Mouse (Mus musculus) CH12.LX (cell line): ENCODE results near the gene Pmf1. TPM values are rescaled to one million over a fixed set of nuclear protein-coding genes. Genes with fewer than 3 reads are reported as not detected.

Source experiments
- DNase-seq: peaks from one replicate; pipeline ENCODE4 v3.0.0-alpha.2; 2013; ENCODE audit errors: extremely low read depth
- H3K27ac ChIP-seq: 2 replicates; pipeline ENCODE4 v1.5.1; 2012; ENCODE audit warnings: low read depth, mild to moderate bottlenecking, control low read depth, moderate library complexity; ENCODE audit not compliant: insufficient read depth
- H3K27me3 ChIP-seq: replicated peaks from 2 replicates; pipeline ENCODE3; 2012; ENCODE audit warnings: inconsistent platforms
- H3K36me3 ChIP-seq, 2 experiments: replicated peaks in 1 of 2; 2 replicates each; pipeline versions ENCODE3 to v1.6.1; 2012; ENCODE audit warnings: inconsistent platforms in 1 of 2, low read length in 1 of 2, mild to moderate bottlenecking in 1 of 2, mixed read lengths in 1 of 2, moderate library complexity in 1 of 2; ENCODE audit not compliant: control insufficient read depth in 1 of 2, insufficient read depth in 1 of 2
- H3K4me1 ChIP-seq, 2 experiments: 2 replicates each; pipeline ENCODE4 v1.6.1; 2012; ENCODE audit warnings: inconsistent platforms in 1 of 2, moderate library complexity in 1 of 2; ENCODE audit not compliant: insufficient read depth in 2 of 2, control insufficient read depth in 1 of 2
- H3K4me2 ChIP-seq: 2 replicates; pipeline ENCODE4 v1.6.1; 2012; ENCODE audit warnings: low read depth, mild to moderate bottlenecking, control low read depth; ENCODE audit not compliant: poor library complexity, insufficient read depth, severe bottlenecking
- H3K4me3 ChIP-seq, 3 experiments: fragments of 150-350 bp in 1 of 3; sonication (generic) in 1 of 3; replicated peaks in 1 of 3; 2 replicates each; pipeline versions ENCODE3 to v1.5.1; 2011 to 2012; ENCODE audit warnings: low read depth in 2 of 3, low read length in 2 of 3, mild to moderate bottlenecking in 2 of 3, moderate library complexity in 2 of 3, control low read depth in 1 of 3, improper control_type of control experiment in 1 of 3, inconsistent platforms in 1 of 3, mixed read lengths in 1 of 3; ENCODE audit not compliant: poor library complexity in 1 of 3
- H3K79me2 ChIP-seq: replicated peaks from 2 replicates; pipeline ENCODE4 v1.6.1; 2012; ENCODE audit warnings: mild to moderate bottlenecking, moderate library complexity; ENCODE audit not compliant: control insufficient read depth, poor library complexity, insufficient read depth, severe bottlenecking; ENCODE audit errors: extremely low read depth
- H3K9ac ChIP-seq: 2 replicates; pipeline ENCODE4 v1.6.1; 2012; ENCODE audit warnings: low read depth, mild to moderate bottlenecking, control low read depth, moderate library complexity; ENCODE audit not compliant: insufficient read depth
- H3K9me3 ChIP-seq: replicated peaks from 2 replicates; pipeline ENCODE3; 2012; ENCODE audit warnings: low read length, inconsistent platforms, mixed read lengths
- BHLHE40 ChIP-seq: IDR thresholded peaks from 2 replicates; pipeline ENCODE4 v1.6.1; 2011; ENCODE audit warnings: mild to moderate bottlenecking, low read depth, low read length, improper control_type of control experiment
- ETS1 ChIP-seq: conservative IDR thresholded peaks from 2 replicates; pipeline ENCODE4 v1.6.1; 2012; ENCODE audit warnings: low read depth, mild to moderate bottlenecking, inconsistent platforms, low read length, improper control_type of control experiment, moderate library complexity
- HCFC1 ChIP-seq: IDR thresholded peaks from 2 replicates; pipeline ENCODE4 v1.6.1; 2012; ENCODE audit warnings: low read depth, mild to moderate bottlenecking, inconsistent platforms, low read length, improper control_type of control experiment
- IRF4 ChIP-seq: IDR thresholded peaks from 2 replicates; pipeline ENCODE4 v1.6.1; 2014; ENCODE audit warnings: low read depth, mild to moderate bottlenecking, inconsistent platforms, low read length, improper control_type of control experiment
- MAFK ChIP-seq: IDR thresholded peaks from 2 replicates; pipeline ENCODE4 v1.6.1; 2011; ENCODE audit warnings: low read length, improper control_type of control experiment; ENCODE audit not compliant: insufficient replicate concordance
- MAX ChIP-seq: IDR thresholded peaks from 2 replicates; pipeline ENCODE4 v1.6.1; 2011; ENCODE audit warnings: low read length, improper control_type of control experiment
- MXI1 ChIP-seq: IDR thresholded peaks from 2 replicates; pipeline ENCODE4 v1.6.1; 2011; ENCODE audit warnings: mild to moderate bottlenecking, low read depth, low read length, improper control_type of control experiment
- MYC ChIP-seq: IDR thresholded peaks from 2 replicates; pipeline ENCODE4 v1.6.1; 2011; ENCODE audit warnings: low read depth, mild to moderate bottlenecking, improper control_type of control experiment, low read length
- PAX5 ChIP-seq: IDR thresholded peaks from 2 replicates; pipeline ENCODE4 v1.6.1; 2012; ENCODE audit warnings: low read length, inconsistent platforms, mixed read lengths
- RAD21 ChIP-seq: IDR thresholded peaks from 2 replicates; pipeline ENCODE4 v1.6.1; 2011; ENCODE audit warnings: low read depth, mild to moderate bottlenecking, low read length, improper control_type of control experiment, moderate library complexity
- RCOR1 ChIP-seq: conservative IDR thresholded peaks from 2 replicates; pipeline ENCODE4 v1.6.1; 2012; ENCODE audit warnings: low read depth, mild to moderate bottlenecking, inconsistent platforms, low read length, improper control_type of control experiment
- TBP ChIP-seq: conservative IDR thresholded peaks from 2 replicates; pipeline ENCODE4 v1.6.1; 2011; ENCODE audit warnings: low read depth, low read length, improper control_type of control experiment
- TCF12 ChIP-seq: IDR thresholded peaks from 2 replicates; pipeline ENCODE4 v1.6.1; 2014; ENCODE audit warnings: low read depth, mild to moderate bottlenecking, inconsistent platforms, low read length, improper control_type of control experiment
- UBTF ChIP-seq: IDR thresholded peaks from 2 replicates; pipeline ENCODE4 v1.6.1; 2012; ENCODE audit warnings: low read depth, mild to moderate bottlenecking, inconsistent platforms, low read length, improper control_type of control experiment, moderate library complexity
- USF2 ChIP-seq: conservative IDR thresholded peaks from 2 replicates; pipeline ENCODE4 v1.6.1; 2011; ENCODE audit warnings: low read depth, low read length, improper control_type of control experiment
- ZMIZ1 ChIP-seq: IDR thresholded peaks from 2 replicates; pipeline ENCODE4 v1.6.1; 2012; ENCODE audit warnings: low read depth, mild to moderate bottlenecking, inconsistent platforms, low read length, improper control_type of control experiment
- ZNF384 ChIP-seq: IDR thresholded peaks from 2 replicates; pipeline ENCODE4 v1.6.1; 2012; ENCODE audit warnings: low read depth, low read length, improper control_type of control experiment, inconsistent platforms
- dilution Hi-C: fragments of 300-500 bp; cut with MboI; formaldehyde crosslinking; loops from 2 replicates; pipeline ENCODE4 v1.14.3; 2020; ENCODE audit warnings: low sequenced_read_pairs; ENCODE audit not compliant: extremely low pct_unique_long_range_greater_than_20kb, extremely low pct_ligation_motif_present
- in situ Hi-C: fragments of 300-500 bp; cut with MboI; formaldehyde crosslinking; loops from 3 replicates; pipeline ENCODE4 v1.14.3; 2019; ENCODE audit warnings: low sequenced_read_pairs, low pct_ligation_motif_present, low pct_unique_long_range_greater_than_20kb, mixed read lengths
- polyA plus RNA-seq: library from polyadenylated mRNA; unstranded; fragments of >175 nt; gene quantifications from 2 replicates; pipeline ENCODE4 v1.2.1, GENCODE M21; 2012; ENCODE audit warnings: low read depth; ENCODE audit not compliant: insufficient read length
- total RNA-seq, 2 experiments: library from RNA; depleted of rRNA; stranded (reverse); fragments of 300-350 nt in 1 of 2; fragments of >200 nt in 1 of 2; gene quantifications; 2 replicates each; pipeline ENCODE4 v1.2.3; 2012 to 2014

Gene Pmf1
- total and polyA plus RNA-seq, 3 experiments: 99.9 to 144 (median 104) TPM

DNA sequence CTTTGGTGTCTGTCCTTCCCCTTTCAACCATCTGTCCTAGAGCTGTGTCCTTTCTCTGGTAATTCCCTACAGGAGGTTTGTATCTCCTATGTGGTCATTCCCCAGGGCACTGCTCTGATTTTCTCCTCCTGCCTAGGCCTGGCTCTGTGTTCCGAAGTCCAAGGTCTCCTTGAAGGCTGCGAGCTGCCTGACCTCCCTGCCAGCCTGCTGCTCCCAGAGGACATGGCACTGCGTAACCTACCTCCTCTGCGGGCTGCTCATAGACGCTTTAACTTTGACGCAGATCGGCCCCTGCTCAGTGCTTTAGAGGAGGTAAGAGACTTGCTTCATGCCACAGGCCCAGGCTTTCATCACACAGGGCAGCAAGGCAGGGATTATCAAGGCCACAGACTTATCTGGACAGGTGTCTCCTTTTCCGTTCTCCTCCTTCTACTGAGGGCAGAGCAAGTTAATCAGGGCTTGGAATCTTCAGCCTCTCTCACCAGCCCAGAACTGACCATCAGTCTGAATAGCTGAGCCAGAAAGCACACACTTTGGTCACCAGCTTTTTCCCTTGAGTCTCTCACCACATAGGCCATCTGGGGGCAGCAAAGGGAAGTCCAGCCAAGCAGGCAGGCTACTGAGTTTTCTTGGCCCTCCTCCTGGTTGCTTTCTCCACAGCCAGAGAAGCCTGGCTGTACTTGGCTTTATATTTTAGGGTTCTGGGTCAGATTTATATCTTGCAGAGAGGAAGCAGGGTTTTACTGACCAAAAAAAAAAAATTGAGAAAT is 55.5 kb downstream of the Pmf1 start:
- H3K27ac ChIP-seq: no peak overlapping the region
- no peak overlapping the region for H3K9ac ChIP-seq
- TF ChIP-seq BHLHE40 (no peak), ZMIZ1 (no peak)
- TF ChIP-seq, all 38 proteins: peak for 0
- in situ Hi-C loops: no loop called here
- DNase-seq: no peak
- Histone ChIP-seq H3K9me3 (no peaks in the 10 kb centered on the region), H3K27me3 (no peaks in the 10 kb centered on the region), H3K79me2 (no peaks in the 10 kb centered on the region), H3K4me3 (no peak overlapping the region), H3K36me3 (peaks cover 95 to 98% of the 10 kb centered on the region in 2 experiments), H3K4me1 (no peaks in the 10 kb centered on the region), H3K4me2 (no peak overlapping the region)
- dilution Hi-C loops: no loop called here

DNA sequence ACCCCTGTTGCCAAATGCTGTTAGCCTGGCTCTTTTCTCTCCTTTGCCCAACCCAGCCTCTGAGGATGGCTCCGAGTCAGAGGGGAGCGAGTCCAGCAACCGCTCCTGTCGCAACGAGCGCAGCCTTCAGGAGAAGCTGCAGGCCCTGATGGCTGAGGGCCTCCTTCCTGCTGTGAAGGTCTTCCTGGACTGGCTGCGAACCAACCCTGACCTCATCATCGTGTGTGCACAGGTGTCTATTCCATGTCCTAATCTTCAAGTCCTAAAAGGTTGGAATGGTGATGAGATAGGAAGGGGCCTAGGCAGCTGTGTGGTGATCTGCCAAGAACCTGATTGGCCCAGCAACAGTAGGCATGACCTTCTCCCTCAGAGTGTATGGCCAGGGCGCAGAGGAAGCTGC is 57.2 kb downstream of the Pmf1 start:
- no peaks in the 10 kb centered on the region for H3K9me3 ChIP-seq
- in situ Hi-C loops (no loop called here), dilution Hi-C loops (no loop called here)
- no peak for TF ChIP-seq RAD21
- TF ChIP-seq, all 38 proteins: peak for 0
- DNase-seq: no peak
- Histone ChIP-seq H3K4me2 (no peak overlapping the region), H3K4me1 (no peaks in the 10 kb centered on the region), H3K27me3 (no peaks in the 10 kb centered on the region), H3K27ac (no peak overlapping the region), H3K79me2 (no peaks in the 10 kb centered on the region), H3K9ac (no peak overlapping the region), H3K4me3 (no peak overlapping the region), H3K36me3 (peaks cover 94 to 98% of the 10 kb centered on the region in 2 experiments)

DNA sequence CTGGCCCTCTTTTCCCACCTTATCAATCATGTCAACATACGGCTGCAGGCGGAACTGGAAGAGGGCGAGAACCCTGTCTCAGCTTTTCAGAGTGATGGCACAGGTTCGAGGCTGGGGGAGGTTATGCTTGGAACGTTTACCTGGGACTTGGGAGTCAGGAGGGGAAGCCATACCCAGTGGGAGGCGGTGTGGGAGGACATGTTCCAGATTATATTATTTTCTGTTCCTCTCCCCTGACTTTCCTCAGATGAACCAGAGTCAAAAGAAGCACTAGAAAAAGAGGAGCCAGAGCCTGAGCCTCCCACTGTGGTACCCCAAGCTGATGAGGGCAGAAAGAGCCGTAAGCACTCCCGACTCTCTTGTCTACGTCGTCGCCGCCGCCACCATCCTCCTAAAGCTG is 59.4 kb downstream of the Pmf1 start:
- dilution Hi-C loops: no loop called here

More for the DNA sequence above, 59.4 kb downstream of the Pmf1 start:
- Histone ChIP-seq H3K4me1 (no peaks in the 10 kb centered on the region), H3K9me3 (no peaks in the 10 kb centered on the region), H3K4me3 (no peak overlapping the region), H3K4me2 (no peak overlapping the region), H3K36me3 (peaks cover 93 to 98% of the 10 kb centered on the region in 2 experiments), H3K27me3 (no peaks in the 10 kb centered on the region), H3K9ac (no peak overlapping the region), H3K79me2 (no peaks in the 10 kb centered on the region), H3K27ac (no peak overlapping the region)
- DNase-seq: no peak
- TF ChIP-seq MYC: no peak
- no peak for TF ChIP-seq PAX5
- TF ChIP-seq RCOR1: no peak
- no peak for TF ChIP-seq ETS1
- TF ChIP-seq ZNF384: no peak
- no peak for TF ChIP-seq MAFK
- no peak for TF ChIP-seq USF2
- TF ChIP-seq MAX: no peak
- TF ChIP-seq HCFC1: no peak
- no peak for TF ChIP-seq IRF4
- no peak for TF ChIP-seq UBTF
- no peak for TF ChIP-seq TCF12
- no peak for TF ChIP-seq MXI1
- no peak for TF ChIP-seq TBP
- in situ Hi-C loops: no loop called here
